Mouse (Mus musculus): Measurements from ENCODE around the gene Prg2. TPM values are rescaled to one million over a fixed set of nuclear protein-coding genes. Genes with fewer than 3 reads are reported as not detected.

The Prg2 gene
- polyA plus RNA-seq, 1 experiment from 2014 or later, result 1.3 TPM

DNA sequence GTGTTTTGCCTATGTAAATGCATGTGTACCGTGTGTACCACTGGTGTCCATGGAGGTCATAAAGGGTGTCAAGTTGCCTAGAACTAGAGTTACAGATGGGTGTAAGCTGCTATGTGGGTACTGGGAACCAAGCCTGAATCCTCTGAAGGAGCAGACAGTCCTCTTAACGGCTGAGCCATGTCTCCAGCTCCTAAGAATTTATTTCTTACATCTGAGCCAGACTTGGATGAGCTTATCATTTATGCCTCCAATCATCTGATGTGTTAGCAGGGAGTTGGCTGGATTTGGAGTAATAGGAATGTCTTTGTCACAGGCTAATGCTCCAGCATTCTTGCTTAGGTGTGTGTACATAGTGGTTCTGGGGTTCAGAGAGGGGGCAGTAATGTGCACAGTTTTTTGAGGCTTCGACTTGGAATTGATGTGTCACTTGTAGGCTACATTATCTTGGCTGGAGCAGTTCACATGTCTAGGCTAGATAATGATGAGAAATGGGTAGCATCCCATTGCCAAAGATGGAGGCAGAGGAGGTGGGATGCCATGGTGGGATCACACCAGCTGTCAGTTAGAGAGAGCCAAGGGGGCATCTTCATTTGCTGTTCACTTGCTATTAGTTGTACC lies 33.0 kb upstream of the Prg2 start:
- ATAC-seq (ENCODE audit: low FRiP score, low read depth), result no peak
- no peak overlapping the region for H3K27ac ChIP-seq
- H3K4me1 ChIP-seq, result no peaks in the 10 kb centered on the region
- no peaks in the 10 kb centered on the region for H3K27me3 ChIP-seq (replicated peaks)
- no peak overlapping the region for H3K4me3 ChIP-seq
- H3K9ac ChIP-seq, result no peak overlapping the region
- WGBS, result 85% methylated on average over 3 of the region's 3 CpGs
- no peaks in the 10 kb centered on the region; the same call in 1 of the 2 replicates for H3K36me3 ChIP-seq
- H3K4me2 ChIP-seq (replicated peaks), result no peak overlapping the region
- H3K9me3 ChIP-seq, result no peaks in the 10 kb centered on the region

DNA sequence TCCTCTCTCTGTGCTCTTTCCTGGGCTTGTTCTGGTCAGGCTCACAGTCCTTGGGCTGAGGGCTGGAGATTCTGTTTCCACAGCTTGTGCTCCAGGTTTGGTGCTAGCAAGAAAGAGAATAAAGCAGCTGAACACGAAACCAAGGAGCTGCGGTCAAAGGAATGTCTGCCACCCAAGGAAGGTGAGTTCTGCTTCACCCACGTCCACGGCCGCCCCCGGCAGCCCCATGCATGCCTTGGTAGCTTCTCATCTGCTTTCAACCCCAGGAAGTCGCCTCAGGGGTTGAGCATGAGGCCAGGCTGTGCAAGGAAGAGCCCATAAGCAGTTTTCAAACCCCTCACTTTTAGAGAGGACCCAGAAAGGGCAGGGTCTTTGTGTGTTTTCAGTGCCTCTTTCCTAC lies 32.0 kb upstream of the Prg2 start:
- ATAC-seq (ENCODE audit: low FRiP score, low read depth), result no peak

DNA sequence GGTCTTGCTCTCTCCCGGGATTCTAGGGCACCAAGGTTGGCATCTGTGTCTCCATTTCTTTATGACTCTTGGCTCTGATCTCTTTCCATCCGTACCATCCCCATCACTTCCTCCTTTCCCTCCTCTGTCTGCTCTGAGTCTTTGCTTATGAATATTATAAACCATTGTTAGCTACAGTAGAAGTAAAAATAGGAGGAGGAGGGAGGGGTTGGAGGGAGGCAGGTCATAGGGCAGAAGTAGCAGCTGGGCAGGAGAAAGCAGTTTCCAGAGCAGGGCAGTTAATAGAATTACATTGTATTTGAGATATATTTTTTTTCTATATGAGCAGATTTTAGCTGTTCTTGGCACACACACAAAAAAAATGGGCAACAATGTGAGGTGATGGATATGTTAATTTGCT lies 31.5 kb upstream of the Prg2 start:
- Histone ChIP-seq H3K27ac (no peak overlapping the region), H3K9me3 (no peaks in the 10 kb centered on the region), H3K36me3 (no peaks in the 10 kb centered on the region; the same call in 1 of the 2 replicates), H3K4me1 (no peaks in the 10 kb centered on the region), H3K27me3 (replicated peaks) (no peaks in the 10 kb centered on the region), H3K9ac (no peak overlapping the region), H3K4me3 (no peak overlapping the region), H3K4me2 (replicated peaks) (no peak overlapping the region)
- WGBS, result 88% methylated on average over 2 of the region's 2 CpGs
- no peak for ATAC-seq (ENCODE audit: low FRiP score, low read depth)

More for the DNA sequence above, 32.0 kb upstream of the Prg2 start:
- no peaks in the 10 kb centered on the region for H3K9me3 ChIP-seq
- no peak overlapping the region for H3K4me2 ChIP-seq (replicated peaks)
- H3K36me3 ChIP-seq, result no peaks in the 10 kb centered on the region; the same call in 1 of the 2 replicates
- 93% methylated on average over 7 of the region's 7 CpGs for WGBS
- H3K27me3 ChIP-seq (replicated peaks), result no peaks in the 10 kb centered on the region
- no peak overlapping the region for H3K27ac ChIP-seq
- H3K4me3 ChIP-seq, result no peak overlapping the region
- H3K4me1 ChIP-seq, result no peaks in the 10 kb centered on the region
- no peak overlapping the region for H3K9ac ChIP-seq

DNA sequence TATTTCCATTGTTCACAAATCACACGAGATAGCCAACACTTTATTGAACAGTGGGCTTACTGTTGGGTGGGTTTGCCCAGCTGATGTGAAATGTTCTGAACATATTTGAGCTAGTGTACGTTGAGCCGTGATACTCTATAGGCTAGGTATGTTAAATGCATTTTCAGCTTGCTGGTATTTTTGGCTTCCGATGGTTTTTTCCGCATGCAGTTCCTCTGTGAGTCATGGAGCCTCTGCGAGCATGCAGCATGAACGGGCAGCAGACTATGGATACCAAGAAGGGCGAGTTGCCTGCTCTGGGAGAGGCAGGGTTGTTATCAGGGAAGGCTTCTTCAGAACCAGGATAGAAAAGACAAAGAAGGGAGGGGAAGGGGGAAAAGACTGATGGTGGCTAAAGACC lies 29.2 kb upstream of the Prg2 start:
- no peak overlapping the region for H3K4me2 ChIP-seq (replicated peaks)
- no peak overlapping the region for H3K9ac ChIP-seq
- no peaks in the 10 kb centered on the region for H3K9me3 ChIP-seq
- H3K36me3 ChIP-seq, result no peaks in the 10 kb centered on the region; the same call in 1 of the 2 replicates
- no peak overlapping the region for H3K27ac ChIP-seq
- no peaks in the 10 kb centered on the region for H3K27me3 ChIP-seq (replicated peaks)
- WGBS, result 91% methylated on average over 8 of the region's 8 CpGs
- H3K4me1 ChIP-seq, result no peaks in the 10 kb centered on the region
- no peak for ATAC-seq (ENCODE audit: low FRiP score, low read depth)
- H3K4me3 ChIP-seq, result no peak overlapping the region

DNA sequence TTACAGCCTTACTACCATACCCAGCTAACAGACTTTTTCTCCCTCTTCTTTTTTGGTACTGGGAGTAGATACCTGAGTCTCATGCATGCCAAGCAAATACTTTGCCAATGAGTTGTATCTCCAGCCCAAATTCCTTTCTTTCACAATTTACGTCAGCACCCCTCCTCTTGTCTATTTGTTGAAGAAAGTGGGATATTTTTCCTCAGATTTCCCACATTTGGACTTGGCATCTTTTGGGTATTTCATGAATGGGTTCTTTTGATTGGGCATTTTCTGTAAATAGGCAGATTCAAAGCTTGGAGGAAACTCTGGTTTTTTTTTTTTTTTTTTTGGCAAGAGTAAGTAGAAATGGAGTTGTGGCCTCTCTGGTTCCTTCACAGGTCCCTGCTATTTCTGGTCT lies 28.0 kb upstream of the Prg2 start:
- Histone ChIP-seq H3K27ac (no peak overlapping the region), H3K4me3 (no peak overlapping the region), H3K4me1 (no peaks in the 10 kb centered on the region), H3K4me2 (replicated peaks) (no peak overlapping the region), H3K9me3 (no peaks in the 10 kb centered on the region), H3K36me3 (no peaks in the 10 kb centered on the region; the same call in 1 of the 2 replicates), H3K9ac (no peak overlapping the region), H3K27me3 (replicated peaks) (no peaks in the 10 kb centered on the region)
- WGBS, result 93% methylated on average over 1 of the region's 1 CpGs
- ATAC-seq (ENCODE audit: low FRiP score, low read depth), result no peak

DNA sequence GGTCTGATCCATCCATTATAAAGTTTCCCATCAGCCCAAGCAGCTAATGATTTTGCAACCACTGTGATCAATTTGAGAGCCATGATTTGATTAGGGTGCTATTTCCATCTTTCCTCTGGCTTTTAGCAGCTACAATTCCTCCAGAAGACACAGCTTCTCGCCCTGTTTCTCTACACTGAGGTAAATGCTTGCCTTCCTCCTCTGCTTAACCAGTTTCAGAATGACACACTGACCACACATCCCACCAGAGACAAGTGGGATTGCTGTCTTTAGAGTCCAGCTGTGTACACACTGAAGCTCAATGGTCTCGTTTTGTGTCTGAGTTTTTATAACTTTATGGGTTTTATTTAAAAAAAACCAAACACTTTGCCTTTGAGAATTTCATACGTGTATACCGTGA lies 27.6 kb upstream of the Prg2 start:
- H3K9ac ChIP-seq, result no peak overlapping the region
- no peak overlapping the region for H3K27ac ChIP-seq
- no peaks in the 10 kb centered on the region for H3K4me1 ChIP-seq
- no peaks in the 10 kb centered on the region for H3K9me3 ChIP-seq
- H3K4me2 ChIP-seq (replicated peaks), result no peak overlapping the region
- no peak for ATAC-seq (ENCODE audit: low FRiP score, low read depth)
- H3K27me3 ChIP-seq (replicated peaks), result no peaks in the 10 kb centered on the region
- H3K36me3 ChIP-seq, result no peaks in the 10 kb centered on the region; the same call in 1 of the 2 replicates
- H3K4me3 ChIP-seq, result no peak overlapping the region
- 85% methylated on average over 4 of the region's 4 CpGs for WGBS

DNA sequence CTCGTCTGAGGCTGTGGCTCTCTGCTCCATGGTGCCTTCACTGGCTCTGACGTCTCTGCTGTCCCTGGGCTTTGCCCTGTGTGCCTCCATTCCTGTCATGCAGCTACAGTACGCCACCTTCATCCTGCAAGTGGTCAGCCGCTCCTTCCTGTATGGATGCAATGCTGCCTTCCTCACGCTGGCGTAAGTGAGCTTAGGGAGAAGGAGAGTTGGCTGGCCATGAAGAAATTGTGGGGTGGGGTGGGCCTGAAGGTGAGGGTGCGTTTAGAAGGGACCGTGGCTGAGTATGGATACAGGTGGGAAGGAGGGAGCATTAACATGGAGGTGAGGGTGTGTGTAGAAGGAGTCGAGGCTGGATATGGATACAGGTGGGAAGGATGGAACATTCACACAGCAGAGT lies 24.8 kb upstream of the Prg2 start:
- no peak overlapping the region for H3K27ac ChIP-seq
- H3K4me1 ChIP-seq, result no peaks in the 10 kb centered on the region
- H3K9ac ChIP-seq, result no peak overlapping the region
- H3K4me2 ChIP-seq (replicated peaks), result no peak overlapping the region
- no peaks in the 10 kb centered on the region; the same call in 1 of the 2 replicates for H3K36me3 ChIP-seq
- no peaks in the 10 kb centered on the region for H3K27me3 ChIP-seq (replicated peaks)
- H3K4me3 ChIP-seq, result no peak overlapping the region
- no peak for ATAC-seq (ENCODE audit: low FRiP score, low read depth)
- H3K9me3 ChIP-seq, result no peaks in the 10 kb centered on the region
- WGBS, result 94% methylated on average over 9 of the region's 9 CpGs

DNA sequence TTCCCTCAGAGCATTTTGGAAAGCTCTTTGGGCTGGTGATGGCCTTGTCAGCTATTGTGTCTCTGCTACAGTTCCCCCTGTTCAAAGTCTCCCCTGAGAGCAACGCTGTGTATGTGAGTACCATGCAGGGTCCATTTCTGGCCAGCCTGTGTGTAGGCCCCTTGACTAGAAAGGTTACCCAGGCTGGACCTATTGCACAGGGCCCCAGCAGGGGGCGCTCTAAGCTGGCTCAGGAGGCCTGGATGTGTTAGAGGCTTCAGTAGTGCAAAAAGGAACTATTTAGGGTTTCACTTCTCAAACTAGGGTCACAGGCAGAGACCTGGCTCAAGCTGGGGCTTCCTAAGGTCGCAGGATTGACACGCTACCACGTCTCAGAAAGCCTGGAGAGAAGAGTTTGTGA lies 24.0 kb upstream of the Prg2 start:
- ATAC-seq (ENCODE audit: low FRiP score, low read depth), result no peak
- Histone ChIP-seq H3K36me3 (no peaks in the 10 kb centered on the region), H3K4me2 (replicated peaks) (no peak overlapping the region), H3K4me3 (no peak overlapping the region), H3K9ac (no peak overlapping the region), H3K27ac (no peak overlapping the region), H3K4me1 (no peaks in the 10 kb centered on the region), H3K27me3 (replicated peaks) (no peaks in the 10 kb centered on the region), H3K9me3 (no peaks in the 10 kb centered on the region)
- WGBS, result 59% methylated on average over 5 of the region's 5 CpGs

DNA sequence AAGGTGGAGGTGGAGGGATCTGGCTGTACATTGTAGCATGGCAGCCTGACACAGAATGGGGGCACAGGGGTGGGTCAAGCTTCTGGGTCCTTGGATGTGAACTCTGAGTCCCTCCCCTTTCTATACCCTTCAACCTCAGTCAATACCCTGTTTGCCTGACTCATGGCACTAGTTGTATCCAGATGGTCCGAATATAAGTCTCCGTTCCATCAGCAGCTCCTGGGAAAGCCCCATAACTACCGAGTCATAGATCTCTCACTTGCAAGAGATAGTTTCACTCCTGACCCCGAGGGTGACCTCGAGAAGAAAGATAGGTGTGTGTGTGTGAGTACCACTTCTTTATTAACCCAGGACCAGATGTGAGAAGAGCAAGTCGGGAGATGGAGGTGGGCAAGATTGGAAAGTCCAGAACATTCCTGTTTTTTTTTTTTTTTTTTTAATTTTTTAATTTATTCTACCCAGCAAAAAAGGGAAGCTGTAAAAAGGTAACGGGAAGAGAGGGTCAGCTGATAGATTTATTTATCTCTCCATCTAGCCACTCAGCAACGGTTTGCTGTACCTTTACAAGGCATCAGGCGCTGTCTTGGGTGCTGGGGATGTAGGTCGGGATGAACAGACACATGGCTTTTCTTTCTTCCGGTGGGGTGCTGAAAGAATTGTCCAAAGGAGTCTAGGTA lies 21.5 kb upstream of the Prg2 start:
- Histone ChIP-seq H3K4me1 (no peaks in the 10 kb centered on the region), H3K27me3 (replicated peaks) (no peaks in the 10 kb centered on the region), H3K4me2 (replicated peaks) (no peak overlapping the region), H3K27ac (no peak overlapping the region), H3K4me3 (no peak overlapping the region), H3K9ac (no peak overlapping the region), H3K9me3 (no peaks in the 10 kb centered on the region), H3K36me3 (no peaks in the 10 kb centered on the region)
- WGBS, result 91% methylated on average over 11 of the region's 11 CpGs
- no peak for ATAC-seq (ENCODE audit: low FRiP score, low read depth)

DNA sequence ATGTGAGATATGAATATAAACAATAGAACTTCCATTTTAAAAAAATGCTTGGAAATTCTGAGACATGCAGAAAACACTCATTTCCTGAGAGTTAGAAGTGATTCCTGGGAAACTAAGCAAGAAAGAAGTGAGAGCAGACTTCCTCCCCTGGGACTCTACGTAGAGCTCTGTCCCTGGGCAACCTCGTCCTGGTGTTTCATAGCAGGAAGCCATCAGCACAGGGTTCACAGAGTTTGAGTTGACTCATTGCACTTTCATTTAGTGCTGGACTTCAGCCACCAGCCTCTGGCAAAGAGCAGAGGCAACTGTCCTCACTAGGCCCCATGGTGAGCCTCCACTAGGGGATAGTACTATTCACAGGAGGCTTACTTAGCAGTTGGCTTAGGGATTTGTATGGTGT lies 19.0 kb upstream of the Prg2 start:
- Histone ChIP-seq H3K27ac (no peak overlapping the region), H3K4me1 (no peaks in the 10 kb centered on the region), H3K9ac (no peak overlapping the region), H3K9me3 (no peaks in the 10 kb centered on the region), H3K4me2 (replicated peaks) (no peak overlapping the region), H3K27me3 (replicated peaks) (no peaks in the 10 kb centered on the region), H3K36me3 (no peaks in the 10 kb centered on the region), H3K4me3 (no peak overlapping the region)
- no peak for ATAC-seq (ENCODE audit: low FRiP score, low read depth)
- 75% methylated on average over 2 of the region's 2 CpGs for WGBS

DNA sequence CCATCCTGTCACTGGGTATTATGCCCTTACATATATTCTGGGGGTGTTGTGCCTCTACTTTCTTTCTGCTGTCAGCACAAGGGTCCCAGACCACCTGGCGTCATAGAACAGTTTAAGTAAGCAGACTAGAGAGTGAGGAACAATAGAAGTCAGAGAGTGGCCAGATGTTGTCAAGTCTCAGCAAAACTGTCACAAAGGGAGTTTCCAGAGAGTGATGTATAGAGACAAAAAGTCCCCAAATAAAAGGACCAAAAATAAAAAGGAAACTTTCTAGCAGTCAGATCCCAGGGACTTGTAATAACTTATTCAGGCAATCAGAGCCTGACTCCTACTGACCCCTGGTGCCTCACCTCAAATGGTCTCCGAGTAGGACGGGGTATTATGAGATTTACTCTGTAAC lies 18.4 kb upstream of the Prg2 start:
- H3K36me3 ChIP-seq, result no peaks in the 10 kb centered on the region
- ATAC-seq (ENCODE audit: low FRiP score, low read depth), result no peak

DNA sequence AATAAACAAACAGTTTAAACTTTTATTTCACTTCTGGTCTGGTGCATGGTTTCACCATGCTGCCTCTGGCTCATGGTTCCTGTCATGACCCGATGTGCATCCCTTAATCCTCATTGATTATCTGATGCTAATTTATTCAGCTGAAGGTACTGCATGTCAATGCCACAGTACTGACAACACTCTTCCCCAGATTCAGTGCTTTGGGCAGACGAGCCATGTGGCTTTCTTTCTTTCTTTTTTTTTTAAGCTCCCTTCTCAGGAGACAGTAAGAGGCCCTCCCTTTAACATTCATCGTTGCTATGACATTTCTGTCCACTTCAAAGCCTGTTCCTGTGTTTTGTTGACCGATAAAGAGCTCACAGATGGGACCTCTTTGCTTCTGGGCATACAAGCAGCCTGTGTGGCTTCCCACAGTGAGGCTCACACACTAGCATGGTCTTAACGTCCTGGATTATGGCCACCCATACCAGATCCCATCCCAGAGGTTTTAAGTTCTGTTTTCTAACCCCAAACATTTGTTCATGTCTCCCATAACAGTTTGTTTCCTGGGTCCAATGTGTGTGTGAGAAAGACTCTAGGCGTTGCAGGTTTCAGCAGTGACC lies 17.3 kb upstream of the Prg2 start:
- H3K27me3 ChIP-seq (replicated peaks), result no peaks in the 10 kb centered on the region
- H3K9ac ChIP-seq, result no peak overlapping the region
- WGBS, result 38% methylated on average over 6 of the region's 6 CpGs
- no peaks in the 10 kb centered on the region for H3K4me1 ChIP-seq
- no peak overlapping the region for H3K4me3 ChIP-seq
- no peaks in the 10 kb centered on the region for H3K36me3 ChIP-seq
- no peak for ATAC-seq (ENCODE audit: low FRiP score, low read depth)
- no peak overlapping the region for H3K27ac ChIP-seq
- no peaks in the 10 kb centered on the region for H3K9me3 ChIP-seq
- no peak overlapping the region for H3K4me2 ChIP-seq (replicated peaks)

More for the DNA sequence above, 18.4 kb upstream of the Prg2 start:
- no peaks in the 10 kb centered on the region for H3K27me3 ChIP-seq (replicated peaks)
- no peaks in the 10 kb centered on the region for H3K9me3 ChIP-seq
- H3K4me2 ChIP-seq (replicated peaks), result no peak overlapping the region
- H3K4me3 ChIP-seq, result no peak overlapping the region
- WGBS, result 75% methylated on average over 3 of the region's 3 CpGs
- H3K9ac ChIP-seq, result no peak overlapping the region
- H3K4me1 ChIP-seq, result no peaks in the 10 kb centered on the region
- no peak overlapping the region for H3K27ac ChIP-seq

All from neural tube, embryonic 12.5 days (tissue).